Mouse (Mus musculus) forebrain, embryonic 10.5 days (tissue): Measurements from ENCODE around the gene Tbc1d10c. TPM values are rescaled to one million over a fixed set of nuclear protein-coding genes. Genes with fewer than 3 reads are reported as not detected.

Experiments
- DNase-seq: peaks from one replicate; pipeline ENCODE4 v3.0.0-alpha.2; 2017; ENCODE audit warnings: low spot score; ENCODE audit errors: extremely low spot score
- H3K27ac ChIP-seq: fragments of 300-500 bp; sonication (generic); 2 replicates; pipeline ENCODE4 v1.5.1; 2016; ENCODE audit warnings: mild to moderate bottlenecking
- H3K27me3 ChIP-seq: fragments of 300-500 bp; sonication (generic); 2 replicates; pipeline ENCODE4 v1.6.1; 2016; ENCODE audit warnings: mild to moderate bottlenecking; ENCODE audit not compliant: poor library complexity, severe bottlenecking
- H3K36me3 ChIP-seq: fragments of 300-500 bp; sonication (generic); replicated peaks from 2 replicates; pipeline ENCODE4 v1.6.1; 2016; ENCODE audit warnings: mild to moderate bottlenecking, moderate library complexity
- H3K4me1 ChIP-seq: fragments of 300-500 bp; sonication (generic); 2 replicates; pipeline ENCODE4 v1.6.1; 2016
- H3K4me3 ChIP-seq: fragments of 300-500 bp; sonication (generic); 2 replicates; pipeline ENCODE4 v1.5.1; 2016; ENCODE audit warnings: mild to moderate bottlenecking, moderate library complexity
- H3K9me3 ChIP-seq: fragments of 300-500 bp; sonication (generic); 2 replicates; pipeline ENCODE4 v1.6.1; 2016; ENCODE audit warnings: mild to moderate bottlenecking, moderate library complexity
- WGBS: fragments of 180-500 bp; shearing (Covaris S2); methylation state at CpG from one replicate; pipeline ENCODE4 v1.1.7; 2016; 5-methylcytosine and 5-hydroxymethylcytosine counted together
- polyA plus RNA-seq: library from polyadenylated mRNA; unstranded; fragments of >200 nt; fragmentation: Nextera tagmentation; extraction: Ambion mirVana; gene quantifications from 2 replicates; pipeline ENCODE4 v1.2.1, GENCODE M21; 2016

The Tbc1d10c gene
- polyA plus RNA-seq, 1 experiment from 2014 or later: 0.43 TPM

GRCm38 (mm10) chr19:4222165-4222564 is 31.1 kb upstream of the Tbc1d10c start:
- peaks cover 25% of the 10 kb centered on the region for H3K4me1 ChIP-seq
- H3K9me3 ChIP-seq: no peaks in the 10 kb centered on the region
- no peaks in the 10 kb centered on the region for H3K36me3 ChIP-seq
- H3K4me3 ChIP-seq: no peak overlapping the region
- H3K27me3 ChIP-seq: peaks cover 46% of the 10 kb centered on the region
- DNase-seq: no peak
- peak overlapping the region; percentile 27; the same call in 1 of the 2 replicates for H3K27ac ChIP-seq
- 86% methylated on average over 11 of the region's 11 CpGs for WGBS

GRCm38 (mm10) chr19:4220957-4221743 is 30.1 kb upstream of the Tbc1d10c start:
- WGBS: 59% methylated on average over 14 of the region's 14 CpGs
- Histone ChIP-seq H3K27ac (peak overlapping the region; percentile 40; the same call in 1 of the 2 replicates), H3K4me3 (no peak overlapping the region), H3K36me3 (no peaks in the 10 kb centered on the region), H3K9me3 (no peaks in the 10 kb centered on the region), H3K4me1 (peaks cover 35% of the 10 kb centered on the region), H3K27me3 (peaks cover 56% of the 10 kb centered on the region)
- no peak for DNase-seq

GRCm38 (mm10) chr19:4220416-4220815 is 29.3 kb upstream of the Tbc1d10c start:
- WGBS: 71% methylated on average over 4 of the region's 4 CpGs
- Histone ChIP-seq H3K27me3 (peaks cover 63% of the 10 kb centered on the region), H3K9me3 (no peaks in the 10 kb centered on the region)

GRCm38 (mm10) chr19:4219943-4220342 is 28.9 kb upstream of the Tbc1d10c start:
- Histone ChIP-seq H3K9me3 (no peaks in the 10 kb centered on the region), H3K4me1 (peaks cover 47% of the 10 kb centered on the region), H3K27ac (peak overlapping the region; percentile 41; the same call in 1 of the 2 replicates), H3K36me3 (no peaks in the 10 kb centered on the region), H3K27me3 (peaks cover 68% of the 10 kb centered on the region), H3K4me3 (no peak overlapping the region)
- DNase-seq: no peak
- whole genome bisulfite sequencing: 87% methylated on average over 6 of the region's 6 CpGs

More at GRCm38 (mm10) chr19:4220416-4220815, 29.3 kb upstream of the Tbc1d10c start:
- Histone ChIP-seq H3K36me3 (no peaks in the 10 kb centered on the region), H3K4me3 (no peak overlapping the region), H3K27ac (peak overlapping the region; percentile 40; the same call in 1 of the 2 replicates), H3K4me1 (peaks cover 43% of the 10 kb centered on the region)
- DNase-seq: no peak

GRCm38 (mm10) chr19:4218784-4219183 is 27.7 kb upstream of the Tbc1d10c start:
- H3K4me3 ChIP-seq: no peak overlapping the region
- H3K36me3 ChIP-seq: no peaks in the 10 kb centered on the region
- peaks cover 80% of the 10 kb centered on the region for H3K27me3 ChIP-seq
- no peak for DNase-seq
- peaks cover 59% of the 10 kb centered on the region for H3K4me1 ChIP-seq
- no peaks in the 10 kb centered on the region for H3K9me3 ChIP-seq
- H3K27ac ChIP-seq: no peak overlapping the region
- 80% methylated on average over 1 of the region's 1 CpGs for WGBS

GRCm38 (mm10) chr19:4218293-4218692 is 27.2 kb upstream of the Tbc1d10c start:
- no peak overlapping the region for H3K27ac ChIP-seq
- H3K27me3 ChIP-seq: peaks cover 85% of the 10 kb centered on the region
- no peaks in the 10 kb centered on the region for H3K36me3 ChIP-seq
- WGBS: 89% methylated on average over 11 of the region's 11 CpGs
- no peaks in the 10 kb centered on the region for H3K9me3 ChIP-seq
- H3K4me3 ChIP-seq: no peak overlapping the region
- no peak for DNase-seq
- H3K4me1 ChIP-seq: peaks cover 64% of the 10 kb centered on the region

- DNase-seq: no peak
- H3K4me1 ChIP-seq: peaks cover 68% of the 10 kb centered on the region
- H3K27me3 ChIP-seq: peaks cover 89% of the 10 kb centered on the region
- no peaks in the 10 kb centered on the region for H3K9me3 ChIP-seq
- H3K4me3 ChIP-seq: no peak overlapping the region
- H3K27ac ChIP-seq: no peak overlapping the region
- WGBS: 46% methylated on average over 3 of the region's 3 CpGs
- no peaks in the 10 kb centered on the region for H3K36me3 ChIP-seq
Observed at GRCm38 (mm10) chr19:4217855-4218254, 26.8 kb upstream of the Tbc1d10c start.

GRCm38 (mm10) chr19:4217140-4217539 is 26.1 kb upstream of the Tbc1d10c start:
- H3K9me3 ChIP-seq: no peaks in the 10 kb centered on the region
- no peak for DNase-seq
- peaks cover 73% of the 10 kb centered on the region for H3K4me1 ChIP-seq
- 13% methylated on average over 5 of the region's 5 CpGs for WGBS
- peaks cover 92% of the 10 kb centered on the region for H3K27me3 ChIP-seq
- H3K27ac ChIP-seq: no peak overlapping the region
- H3K36me3 ChIP-seq: no peaks in the 10 kb centered on the region
- H3K4me3 ChIP-seq: no peak overlapping the region

GRCm38 (mm10) chr19:4216041-4216685 is 25.1 kb upstream of the Tbc1d10c start:
- Histone ChIP-seq H3K9me3 (no peaks in the 10 kb centered on the region), H3K36me3 (no peaks in the 10 kb centered on the region), H3K27ac (peak overlapping the region; percentile 56; the same call in 1 of the 2 replicates), H3K4me1 (peaks cover 80% of the 10 kb centered on the region), H3K27me3 (peaks cover 92% of the 10 kb centered on the region), H3K4me3 (peak overlapping the region; percentile 74)
- WGBS: 25% methylated on average over 14 of the region's 14 CpGs
- peak; percentile 59 for DNase-seq

GRCm38 (mm10) chr19:4215451-4215840 is 24.4 kb upstream of the Tbc1d10c start:
- 4% methylated on average over 21 of the region's 21 CpGs for WGBS
- peak overlapping the region; percentile 87 for H3K27ac ChIP-seq
- no peaks in the 10 kb centered on the region for H3K9me3 ChIP-seq
- peaks cover 93% of the 10 kb centered on the region for H3K27me3 ChIP-seq
- H3K36me3 ChIP-seq: no peaks in the 10 kb centered on the region
- H3K4me1 ChIP-seq: peaks cover 74% of the 10 kb centered on the region
- H3K4me3 ChIP-seq: peak overlapping the region; percentile 74
- no peak for DNase-seq

- Histone ChIP-seq H3K9me3 (no peaks in the 10 kb centered on the region), H3K27ac (peak overlapping the region; percentile 87), H3K4me3 (peak overlapping the region; percentile 74), H3K36me3 (no peaks in the 10 kb centered on the region), H3K4me1 (peaks cover 71% of the 10 kb centered on the region), H3K27me3 (peaks cover 92% of the 10 kb centered on the region)
- WGBS: under 1% methylated on average over 63 of the region's 81 CpGs
- DNase-seq: peak; percentile 53
Observed at GRCm38 (mm10) chr19:4214771-4215450, 23.8 kb upstream of the Tbc1d10c start.

GRCm38 (mm10) chr19:4214071-4214770 is 23.1 kb upstream of the Tbc1d10c start, which contains the start of the genes Clcf1 and AC109138.7:
TSS of gene Clcf1 (plus strand) at chr19:4214238.
TSS of gene AC109138.7 (plus strand) at chr19:4214357.
- H3K9me3 ChIP-seq: no peaks in the 10 kb centered on the region
- H3K4me3 ChIP-seq: peak within 1 kb of the TSS; percentile 74
- peak; percentile 42 for DNase-seq
- WGBS: under 1% methylated on average over 47 of the region's 49 CpGs
- peak within 1 kb of the TSS; percentile 87 for H3K27ac ChIP-seq
- H3K36me3 ChIP-seq: no peaks in the 10 kb centered on the region
- H3K27me3 ChIP-seq: peaks cover 88% of the 10 kb centered on the region
- peaks cover 71% of the 10 kb centered on the region for H3K4me1 ChIP-seq
